Mouse (Mus musculus) liver, embryonic 14.5 days (tissue): ENCODE results near the gene Cbx2.

Experiments
- CTCF ChIP-seq: IDR thresholded peaks from 2 replicates; pipeline ENCODE4 v1.5.1; 2016; ENCODE audit warnings: antibody characterized with exemption, low read depth, control low read depth
- EP300 ChIP-seq: IDR thresholded peaks from 2 replicates; pipeline ENCODE4 v1.6.1; 2016; ENCODE audit warnings: antibody characterized with exemption, low read depth

GRCm38 (mm10) chr11:118981012-118981776 lies 41.6 kb upstream of the Cbx2 start:
- TF ChIP-seq CTCF, result no peak
- TF ChIP-seq EP300, result no peak
